Mouse (Mus musculus) gonadal fat pad, adult 2 months (tissue): ENCODE results near the gene Gps2. TPM values are rescaled to one million over a fixed set of nuclear protein-coding genes. Genes with fewer than 3 reads are reported as not detected.
A peak's percentile ranks its signal among the peaks of the same experiment; 100 is the strongest.
"Not testable (repeated sequence)": the region's sequence is repeated elsewhere in the genome, so short reads cannot be mapped to it uniquely, and the experiment has no call there.

ENCODE experiments used
- DNase-seq: peaks from one replicate; pipeline ENCODE4 v3.0.0-alpha.2; 2012; ENCODE audit warnings: low read depth
- polyA plus RNA-seq: library from polyadenylated mRNA; depleted of rRNA; stranded (reverse); fragments of >200 nt; gene quantifications from 2 replicates; pipeline ENCODE4 v1.2.3, GENCODE M21; 2012

Gps2 gene
- polyA plus RNA-seq, 1 experiment: 61.2 TPM

- DNase-seq: not testable (repeated sequence)
Measured at GRCm38 (mm10) chr11:69916652-69917378, 3.1 kb downstream of the Gps2 start.

- no peak for DNase-seq
Measured at GRCm38 (mm10) chr11:69917379-69917948, 3.8 kb downstream of the Gps2 start.

- no peak for DNase-seq
Measured at GRCm38 (mm10) chr11:69918118-69918517, 4.4 kb downstream of the Gps2 start.

- DNase-seq: no peak
Measured at GRCm38 (mm10) chr11:69919053-69919452, 5.4 kb downstream of the Gps2 start.

- DNase-seq: peak; percentile 69
Measured at GRCm38 (mm10) chr11:69919661-69920265, 6.1 kb downstream of the Gps2 start.

GRCm38 (mm10) chr11:69920266-69921031 is 6.8 kb downstream of the Gps2 start:
- no peak for DNase-seq

GRCm38 (mm10) chr11:69921114-69922011 is 7.7 kb downstream of the Gps2 start, which contains the start of gene Eif5a:
Gene Eif5a, minus strand, starts transcription at chr11:69921958.
- DNase-seq: peak; percentile 96

GRCm38 (mm10) chr11:69922012-69922756 is 8.5 kb downstream of the Gps2 start:
- peak; percentile 41 for DNase-seq

- peak; percentile 63 for DNase-seq
Measured at GRCm38 (mm10) chr11:69922796-69923195, 9.1 kb downstream of the Gps2 start.

- DNase-seq: no peak
Measured at GRCm38 (mm10) chr11:69927501-69927900, 13.8 kb downstream of the Gps2 start.

GRCm38 (mm10) chr11:69929712-69930111 is 16.0 kb downstream of the Gps2 start:
- no peak for DNase-seq

- DNase-seq: not testable (repeated sequence)
Measured at GRCm38 (mm10) chr11:69930176-69930575, 16.5 kb downstream of the Gps2 start.

- DNase-seq: no peak
Measured at GRCm38 (mm10) chr11:69930967-69931537, 17.4 kb downstream of the Gps2 start.

GRCm38 (mm10) chr11:69931769-69932168 is 18.1 kb downstream of the Gps2 start:
- no peak for DNase-seq

- DNase-seq: no peak
Measured at GRCm38 (mm10) chr11:69932254-69932653, 18.6 kb downstream of the Gps2 start.

- DNase-seq: no peak
Measured at GRCm38 (mm10) chr11:69933066-69933465, 19.4 kb downstream of the Gps2 start.

GRCm38 (mm10) chr11:69934169-69934568 is 20.5 kb downstream of the Gps2 start:
- DNase-seq: no peak

- no peak for DNase-seq
Measured at GRCm38 (mm10) chr11:69934681-69935080, 21.0 kb downstream of the Gps2 start.

- DNase-seq: no peak
Measured at GRCm38 (mm10) chr11:69935137-69935879, 21.6 kb downstream of the Gps2 start, which contains the start of gene Ybx2. Gene Ybx2, plus strand, starts transcription at chr11:69935796.
